Mouse (Mus musculus): Measurements from ENCODE around the gene Fam83d.
"Not testable (repeated sequence)": the region's sequence is repeated elsewhere in the genome, so short reads cannot be mapped to it uniquely, and the experiment has no call there.

Gene Fam83d

DNA sequence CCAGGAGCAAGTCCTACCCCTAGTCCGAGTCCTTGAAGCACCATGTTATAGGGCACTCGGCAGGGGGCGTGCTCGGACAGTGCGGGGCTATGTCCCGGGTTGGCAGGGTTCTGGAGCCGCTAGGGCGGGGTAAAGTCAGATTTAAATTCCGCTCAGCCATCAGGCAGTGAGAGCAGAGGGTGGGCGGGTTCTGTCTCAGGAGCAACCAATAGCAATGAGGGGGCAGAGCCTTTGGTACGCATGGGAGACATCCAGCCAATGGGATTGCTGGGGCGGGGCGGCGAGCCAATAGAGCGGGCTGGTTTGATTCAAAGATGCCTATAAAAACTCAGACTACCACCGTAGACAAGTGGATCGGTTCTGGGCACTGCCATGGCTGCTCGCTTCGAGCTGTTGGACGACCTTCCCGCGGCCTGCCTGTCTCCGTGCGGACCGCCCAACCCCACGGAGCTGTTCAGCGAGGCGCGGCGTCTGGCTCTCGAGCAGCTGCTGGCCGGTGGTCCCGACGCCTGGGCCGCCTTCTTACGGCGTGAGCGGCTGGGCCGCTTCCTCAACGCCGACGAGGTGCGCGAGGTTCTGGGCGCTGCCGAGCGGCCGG is at the start of gene Fam83d:
Gene Fam83d (plus strand): TSS at position 352 of the 598 bp plus-strand sequence.
- DNase-seq (ENCODE audit: low read depth in 1 of 2, low spot score in 2 of 2) = peak; percentile 88 to 90

DNA sequence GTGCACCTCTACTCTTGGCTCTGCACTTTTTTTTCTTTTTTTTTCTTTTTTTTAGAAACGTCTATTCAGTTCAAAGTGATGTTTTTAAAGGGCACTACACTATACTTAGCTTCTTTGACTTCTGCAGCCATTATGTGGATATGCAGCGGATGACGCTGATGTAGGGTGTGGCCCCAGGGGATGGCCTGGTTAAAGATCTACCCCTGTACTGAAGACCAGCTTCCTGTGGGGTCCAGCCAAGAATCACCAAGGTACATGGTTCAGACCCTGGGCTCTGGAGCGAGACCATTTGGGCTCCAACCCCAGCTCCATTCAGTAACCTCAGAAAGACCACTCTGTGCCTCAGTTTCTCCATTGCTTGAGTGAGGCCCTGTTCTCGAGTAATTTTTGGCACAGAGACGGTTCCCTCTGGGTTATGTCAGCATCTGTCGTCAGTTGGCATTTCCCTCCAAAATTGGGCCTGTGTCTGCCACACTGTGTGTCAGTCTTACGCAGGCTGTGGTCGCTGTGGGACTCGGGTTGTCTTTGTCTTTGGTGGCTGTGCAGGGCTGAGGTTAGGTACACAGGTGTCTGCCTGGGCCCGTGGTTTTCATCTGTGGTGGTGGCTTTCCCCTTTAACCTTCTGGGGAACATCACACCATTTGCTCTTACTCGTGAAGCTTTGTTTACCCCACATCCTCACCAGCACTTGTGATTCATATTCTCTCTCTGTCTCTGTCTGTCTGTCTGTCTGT is 48.9 kb upstream of the Fam83d start:
- peak in 1 of 2 experiments; percentile 19 for DNase-seq (ENCODE audit: low read depth in 1 of 2, low spot score in 2 of 2)

DNA sequence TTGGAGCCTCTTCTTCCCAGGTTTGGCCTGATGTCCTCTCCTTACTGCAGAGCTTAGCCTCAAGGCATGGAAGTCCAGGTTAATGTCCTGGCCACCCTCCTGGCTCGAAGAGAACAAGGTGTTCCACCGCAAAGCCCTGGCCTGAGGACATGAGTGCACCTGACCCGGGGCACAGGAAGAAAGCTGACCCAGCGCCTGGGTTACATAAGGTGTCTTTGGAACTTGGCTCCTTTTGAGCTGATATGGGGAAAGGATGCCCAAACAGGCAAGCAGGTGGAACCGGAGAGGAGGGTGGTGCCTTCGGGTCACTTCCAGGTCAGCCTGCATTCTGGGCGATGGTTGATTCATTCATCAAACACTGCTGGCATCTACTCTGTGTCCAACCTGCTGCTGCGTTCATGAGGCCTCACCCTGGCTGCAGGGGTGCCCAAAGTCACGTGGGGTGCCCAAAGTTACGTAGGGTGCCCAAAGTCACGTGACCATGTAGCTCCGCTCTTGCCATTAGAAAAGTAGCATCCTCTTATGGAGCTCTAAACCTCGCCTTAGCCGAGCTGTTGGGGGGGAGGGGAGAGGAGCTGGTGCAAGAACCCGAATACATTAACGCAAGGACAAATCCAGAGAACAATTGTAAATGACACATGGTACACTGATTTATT is 47.0 kb upstream of the Fam83d start:
- no peak for DNase-seq (ENCODE audit: low read depth in 1 of 2, low spot score in 2 of 2)

DNA sequence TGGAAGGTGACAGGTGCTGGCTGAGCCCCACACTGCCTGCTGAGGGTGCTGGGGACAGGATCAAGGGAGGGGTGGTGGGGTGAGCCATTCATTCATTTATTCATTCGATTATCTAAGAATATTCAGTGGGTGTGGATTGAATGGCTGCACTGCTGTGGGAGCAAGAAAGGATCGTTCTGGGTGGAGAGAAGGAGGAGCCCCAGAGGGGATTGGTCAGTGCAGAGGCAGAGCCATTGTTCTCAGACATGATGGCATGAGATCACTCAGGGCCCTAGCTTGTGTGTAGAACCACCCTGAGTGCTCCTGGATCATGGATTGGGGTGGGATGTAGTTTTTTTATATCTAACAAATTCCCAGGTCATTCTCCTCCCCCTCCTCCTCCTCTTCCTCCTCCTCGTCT is 46.4 kb upstream of the Fam83d start:
- DNase-seq (ENCODE audit: low read depth in 1 of 2, low spot score in 2 of 2) = no peak

DNA sequence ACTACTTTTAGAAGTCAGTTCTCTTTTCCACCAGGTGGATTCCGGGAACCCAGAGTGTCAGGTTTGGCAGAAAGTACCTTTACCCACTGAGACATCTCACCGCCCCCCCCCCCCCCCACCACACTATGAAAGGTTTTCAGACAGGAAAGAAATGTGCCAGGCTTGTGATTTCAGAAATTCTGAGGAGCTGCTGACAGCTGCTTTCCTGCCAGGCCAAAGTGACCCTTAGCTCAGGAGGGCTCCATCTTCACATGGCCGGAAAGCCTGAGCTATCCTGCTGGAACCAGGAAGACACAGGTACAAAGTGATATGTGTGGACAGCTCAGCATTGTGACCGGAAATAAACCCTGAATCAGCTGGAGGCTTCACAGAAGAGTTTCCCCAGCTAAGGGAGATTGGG is 45.8 kb upstream of the Fam83d start:
- no peak for DNase-seq (ENCODE audit: low read depth in 1 of 2, low spot score in 2 of 2)

DNA sequence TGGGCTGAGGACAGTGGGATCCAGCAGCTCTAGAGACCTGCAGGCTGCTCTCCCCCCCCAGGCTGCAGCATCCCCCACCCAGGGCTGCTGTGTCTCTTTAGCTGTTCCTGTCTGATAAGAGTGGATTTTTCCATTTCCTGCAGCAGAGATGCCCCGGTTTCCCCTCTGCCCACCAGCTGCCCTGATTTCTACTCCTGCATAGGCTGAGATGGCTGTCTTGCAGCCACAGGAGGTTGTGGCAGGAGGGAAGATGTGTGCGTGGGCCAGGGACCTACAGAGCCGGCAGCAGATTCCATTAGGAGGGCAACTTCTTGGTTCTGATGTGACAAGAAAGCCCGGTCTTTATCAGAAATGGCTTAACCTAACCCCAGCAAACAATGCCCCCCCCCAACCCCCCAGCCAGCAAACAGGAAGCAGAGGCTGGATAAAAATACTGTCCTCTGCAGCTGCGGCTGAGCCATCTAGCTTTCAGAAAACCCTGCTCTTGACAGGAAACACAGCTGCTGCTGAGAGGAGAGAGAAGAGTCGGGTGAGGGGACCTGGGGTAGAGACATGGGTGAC is 44.8 kb upstream of the Fam83d start:
- no peak for DNase-seq (ENCODE audit: low read depth in 1 of 2, low spot score in 2 of 2)

DNA sequence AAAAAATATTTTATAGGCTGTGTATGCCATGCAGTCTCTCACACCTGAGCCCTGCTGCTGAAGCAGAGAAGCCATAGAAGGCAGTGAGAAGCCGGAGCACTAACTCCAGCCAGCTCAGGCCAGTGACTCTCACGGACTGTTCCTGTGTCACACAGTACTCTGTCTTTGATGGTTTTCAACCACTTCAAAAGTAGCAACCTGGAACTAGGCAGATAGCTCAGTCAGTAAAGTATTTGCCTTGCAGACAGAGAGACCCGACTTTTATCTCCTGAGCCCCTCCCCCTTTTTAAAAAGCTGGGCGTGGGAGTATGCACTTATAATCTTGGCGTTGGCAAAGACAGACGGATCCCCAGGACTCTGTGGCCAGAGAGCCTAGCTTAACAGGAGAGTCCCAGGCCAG is 44.1 kb upstream of the Fam83d start:
- no peak for DNase-seq (ENCODE audit: low read depth in 1 of 2, low spot score in 2 of 2)

DNA sequence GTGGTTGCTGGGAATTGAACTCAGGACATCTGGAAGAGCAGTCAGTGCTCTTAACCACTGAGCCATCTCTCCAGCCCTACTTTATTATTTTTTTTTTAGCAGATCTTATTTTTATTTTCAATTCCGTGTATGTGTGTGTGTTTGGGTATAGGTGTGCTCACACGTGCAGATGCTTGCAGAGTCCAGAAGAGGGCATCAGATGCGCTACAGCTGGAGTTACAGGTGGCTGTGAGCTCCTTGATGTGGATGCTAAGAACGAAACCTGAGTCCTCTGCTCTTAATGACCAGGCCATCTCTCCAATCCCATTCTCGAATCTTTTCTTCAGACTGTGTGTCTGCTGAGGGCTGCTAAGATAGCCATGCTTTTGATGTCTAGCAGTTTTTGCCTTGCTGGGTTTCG is 41.6 kb upstream of the Fam83d start:
- no peak for DNase-seq (ENCODE audit: low read depth in 1 of 2, low spot score in 2 of 2)

DNA sequence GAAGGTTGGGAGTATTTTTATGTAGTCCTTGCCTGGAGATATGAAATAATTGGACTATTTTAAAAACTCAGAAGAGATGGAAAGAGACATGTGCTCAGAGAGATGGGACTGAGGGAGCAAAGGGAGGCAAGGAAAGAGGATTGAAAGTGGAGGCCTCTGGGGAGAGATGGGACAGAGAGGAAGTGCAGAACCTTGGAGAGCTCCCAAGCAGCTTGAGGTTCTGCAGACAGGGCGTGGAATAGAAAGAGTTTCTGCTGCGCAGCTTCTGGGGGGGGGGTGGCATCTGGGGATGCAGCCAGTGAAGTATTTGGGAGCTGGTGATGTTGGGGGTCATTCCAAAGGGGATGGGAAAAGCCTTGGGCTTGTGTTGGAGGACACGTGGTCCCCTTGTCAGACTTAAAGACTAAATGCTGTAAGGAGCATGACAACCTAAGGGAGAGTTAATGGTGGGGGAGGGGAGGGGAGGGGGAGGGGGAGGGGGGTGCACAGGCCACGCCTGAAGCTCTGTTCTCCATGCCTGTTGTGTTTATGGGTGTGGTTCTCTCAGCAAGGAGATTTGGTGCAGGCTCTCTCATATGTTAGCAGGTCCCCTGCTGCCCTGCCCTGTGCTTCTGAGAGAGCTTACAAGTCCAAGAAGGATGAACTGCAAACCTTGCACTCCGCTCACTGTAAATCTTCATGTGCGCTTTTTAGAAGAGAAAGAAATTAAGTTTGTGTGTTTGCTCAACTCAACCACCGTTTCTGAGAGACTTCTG is 39.7 kb upstream of the Fam83d start:
- DNase-seq (ENCODE audit: low read depth in 1 of 2, low spot score in 2 of 2) = no peak

DNA sequence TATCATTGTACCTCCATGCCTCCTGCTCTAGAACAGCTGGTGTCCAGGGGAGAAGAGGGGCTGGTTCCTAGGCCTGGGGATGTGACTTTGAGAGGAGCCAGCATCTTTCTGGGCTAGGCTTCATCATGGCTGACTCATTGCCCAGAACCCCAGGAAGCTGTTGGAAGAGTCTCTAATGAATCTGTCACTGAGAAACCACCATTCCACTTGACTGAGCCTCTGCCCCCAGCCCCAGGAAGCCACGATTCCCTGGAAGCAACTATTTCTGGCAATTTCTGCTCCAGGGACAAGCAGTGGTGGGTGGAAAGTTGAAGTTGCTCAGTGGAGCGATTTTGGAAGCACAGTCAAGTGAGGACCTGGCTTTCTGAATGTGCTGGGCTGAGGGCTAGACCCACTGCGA is 37.0 kb upstream of the Fam83d start:
- DNase-seq (ENCODE audit: low read depth in 1 of 2, low spot score in 2 of 2) = no peak

DNA sequence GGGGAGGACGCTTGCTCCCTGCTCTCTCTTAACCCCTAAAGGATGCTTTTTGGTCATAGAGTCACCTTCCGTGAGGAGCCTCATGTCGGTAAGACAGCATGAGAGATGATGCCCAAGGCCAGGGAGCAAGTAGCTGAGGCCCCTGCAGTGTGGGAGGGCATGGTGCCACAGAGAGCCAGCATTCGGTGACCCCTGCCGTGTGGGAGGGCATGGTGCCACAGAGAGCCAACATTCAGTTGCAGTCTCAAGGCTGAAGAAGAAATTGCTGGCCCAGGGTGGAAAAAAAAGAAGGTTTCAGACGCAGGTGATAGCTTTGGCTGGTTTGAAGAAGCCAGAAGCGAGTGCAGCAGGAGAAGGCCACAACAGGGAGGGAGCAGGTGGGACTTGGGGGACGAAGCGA is 35.4 kb upstream of the Fam83d start:
- DNase-seq (ENCODE audit: low read depth in 1 of 2, low spot score in 2 of 2) = no peak

DNA sequence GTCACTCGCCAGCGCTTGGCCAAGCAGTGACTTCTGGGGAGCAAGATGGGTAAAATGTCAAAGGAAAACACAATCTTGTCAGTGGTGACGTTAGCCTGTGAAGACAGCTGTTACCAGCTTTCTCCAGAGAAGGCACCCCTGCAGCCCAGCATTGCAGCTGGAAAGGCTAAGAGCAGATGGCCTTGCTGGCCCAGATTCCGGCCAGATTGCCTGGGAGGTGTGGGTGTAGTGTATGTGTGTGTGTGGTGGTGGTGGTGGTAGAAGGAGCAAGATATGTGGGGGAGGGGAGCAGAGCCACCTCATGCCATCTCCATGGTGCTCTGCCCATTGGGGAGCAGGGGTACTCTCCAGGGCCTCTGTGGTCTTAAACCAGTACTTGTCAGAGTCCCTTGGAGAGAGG is 34.8 kb upstream of the Fam83d start:
- no peak for DNase-seq (ENCODE audit: low read depth in 1 of 2, low spot score in 2 of 2)

DNA sequence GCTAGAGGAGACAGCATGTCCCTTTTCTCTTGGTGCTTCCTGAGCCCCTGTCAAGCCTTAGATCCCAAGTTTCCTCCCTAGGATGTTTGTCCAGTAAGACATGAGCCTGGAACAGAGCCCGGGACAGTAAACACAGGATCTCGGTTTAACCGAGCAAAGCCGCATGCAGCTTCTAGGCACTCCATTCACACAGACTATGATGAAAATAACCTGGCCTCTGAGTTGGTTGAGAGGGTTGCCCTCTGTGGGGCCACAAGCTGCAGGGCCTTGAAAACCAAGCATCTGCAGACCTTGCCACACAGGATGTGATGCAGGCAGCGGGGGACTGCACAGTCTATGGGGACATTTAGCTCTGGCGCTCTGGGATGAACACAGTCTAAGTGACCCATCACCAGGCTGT is 34.0 kb upstream of the Fam83d start:
- DNase-seq (ENCODE audit: low read depth in 1 of 2, low spot score in 2 of 2) = no peak

DNA sequence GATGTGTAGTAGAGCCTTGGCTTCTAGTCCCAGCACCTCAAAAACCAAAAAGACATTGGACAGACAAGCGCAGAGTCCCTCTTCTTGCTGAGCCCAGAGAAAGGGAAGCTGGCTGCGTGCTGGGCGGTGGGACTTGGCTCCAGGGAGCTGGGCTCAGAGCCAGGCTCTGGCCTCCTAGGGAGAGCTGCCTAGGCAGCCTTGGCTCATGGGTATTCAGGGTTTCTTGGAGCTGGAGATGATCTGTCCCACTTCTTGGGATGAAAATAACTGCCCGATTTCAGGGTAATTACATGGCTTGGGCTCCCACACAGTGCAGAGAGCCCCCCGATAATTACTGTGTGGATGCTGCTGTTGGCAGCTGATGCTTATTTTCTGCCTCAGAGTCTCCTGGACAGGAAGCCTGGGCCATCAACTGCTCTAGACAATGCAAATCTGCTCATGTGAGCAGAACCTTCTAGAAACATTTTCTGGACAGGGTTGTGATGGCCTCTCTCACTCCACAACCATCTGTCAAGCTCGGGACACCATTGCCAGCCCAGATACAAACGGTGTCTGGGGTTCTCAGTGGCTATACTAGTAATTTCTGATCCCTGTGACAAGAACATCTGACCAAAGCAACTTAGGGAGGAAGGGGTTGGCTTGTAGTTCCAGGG is 33.3 kb upstream of the Fam83d start:
- DNase-seq (ENCODE audit: low read depth in 1 of 2, low spot score in 2 of 2) = no peak

DNA sequence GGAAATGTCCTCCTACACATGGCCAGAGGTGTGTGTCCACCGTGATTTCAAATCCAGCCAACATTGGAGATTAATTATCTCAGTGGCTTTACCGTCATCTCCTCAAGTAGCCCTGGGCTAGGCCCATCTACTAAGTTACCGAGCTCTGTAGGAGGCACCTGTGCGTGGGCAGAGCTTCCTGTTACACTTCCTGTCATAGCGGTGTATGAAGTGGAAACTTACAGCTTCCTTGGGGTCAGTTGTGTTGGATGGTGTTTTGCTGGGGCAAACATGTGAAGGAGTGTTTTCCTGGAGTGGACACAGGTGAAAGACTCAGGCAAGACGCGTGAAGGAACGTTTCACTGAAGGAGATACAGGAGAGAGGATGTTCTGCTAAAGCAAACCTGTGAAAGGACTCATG is 32.6 kb upstream of the Fam83d start:
- no peak for DNase-seq (ENCODE audit: low read depth in 1 of 2, low spot score in 2 of 2)

DNA sequence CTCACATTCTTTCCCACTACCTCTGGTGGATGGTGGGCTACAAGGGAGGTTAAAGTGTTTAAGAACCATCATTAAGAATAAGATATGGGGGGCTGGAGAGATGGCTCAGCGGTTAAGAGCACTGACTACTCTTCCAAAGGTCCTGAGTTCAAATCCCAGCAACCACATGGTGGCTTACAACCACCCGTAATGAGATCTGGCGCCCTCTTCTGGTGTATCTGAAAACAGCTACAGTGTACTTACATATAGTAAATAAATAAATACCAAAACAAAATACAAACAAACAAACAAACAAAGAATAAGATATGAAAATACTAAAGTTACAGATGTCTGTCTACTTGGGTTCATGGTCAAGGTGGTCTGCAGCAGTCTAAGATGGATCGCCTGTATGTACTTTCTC is 31.6 kb upstream of the Fam83d start:
- DNase-seq (ENCODE audit: low read depth in 1 of 2, low spot score in 2 of 2) = not testable (repeated sequence)

DNA sequence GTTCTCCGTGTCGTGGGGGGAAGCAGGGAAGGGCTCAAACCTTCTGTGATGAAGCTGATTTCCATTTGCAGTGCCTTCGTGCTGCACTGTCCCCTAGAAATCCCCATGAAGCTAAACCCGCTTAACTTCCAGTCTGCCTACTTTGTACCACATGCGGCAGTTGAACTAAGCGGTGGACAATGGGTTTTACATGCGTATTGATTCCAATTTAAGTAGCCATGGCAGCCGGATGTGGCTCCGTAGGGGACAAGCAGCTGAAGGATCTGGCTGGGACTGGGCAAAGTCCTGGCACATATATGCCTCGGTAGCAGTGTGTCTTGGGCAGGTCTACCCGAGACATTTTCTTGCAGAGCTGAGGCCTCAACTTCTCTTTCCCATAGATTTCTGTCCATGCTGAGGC is 29.3 kb upstream of the Fam83d start:
- no peak for DNase-seq (ENCODE audit: low read depth in 1 of 2, low spot score in 2 of 2)

DNA sequence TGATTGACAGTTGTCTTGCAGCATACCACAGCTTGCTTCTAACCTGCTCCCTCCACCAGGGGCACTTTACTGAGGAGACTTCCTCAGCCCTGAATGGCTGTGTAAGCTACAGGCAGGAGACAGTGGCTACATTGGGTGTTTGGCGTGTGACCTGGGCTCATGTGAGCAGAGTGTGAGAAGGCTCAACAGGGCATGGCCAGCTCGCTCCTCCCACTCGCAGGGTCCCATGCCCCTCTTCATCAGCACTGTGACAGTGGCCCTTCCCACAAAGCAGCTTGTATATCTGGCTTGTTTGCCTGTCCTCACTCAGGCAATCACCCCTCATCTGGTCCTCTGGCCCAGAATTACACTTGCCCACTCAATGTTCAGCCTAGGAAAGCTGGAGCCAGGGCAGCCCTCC is 28.8 kb upstream of the Fam83d start:
- DNase-seq (ENCODE audit: low read depth in 1 of 2, low spot score in 2 of 2) = no peak

DNA sequence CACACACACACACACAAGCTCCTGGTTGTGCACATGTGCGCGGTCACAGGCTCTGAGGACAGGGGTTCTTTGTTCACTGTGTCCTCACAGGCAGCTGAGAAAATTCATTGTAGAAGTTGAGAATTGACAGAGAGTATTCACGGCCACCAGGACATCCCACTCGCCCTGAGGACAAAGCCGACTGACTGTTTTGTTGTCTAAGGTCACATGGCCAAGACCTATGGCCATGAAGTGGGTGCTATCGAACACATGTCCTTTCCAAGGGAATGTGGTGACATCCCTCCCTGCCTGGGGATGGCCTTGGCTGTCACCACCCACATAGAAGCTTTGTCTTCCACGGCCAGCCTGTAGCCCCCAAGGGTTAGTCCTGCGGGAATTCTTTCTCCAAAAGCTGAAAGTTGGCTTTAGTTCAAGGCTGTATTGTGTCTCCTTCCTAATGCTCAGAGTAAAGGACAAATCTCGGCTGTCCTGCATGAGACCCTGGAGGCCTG is 26.8 kb upstream of the Fam83d start:
- DNase-seq (ENCODE audit: low read depth in 1 of 2, low spot score in 2 of 2) = no peak

DNA sequence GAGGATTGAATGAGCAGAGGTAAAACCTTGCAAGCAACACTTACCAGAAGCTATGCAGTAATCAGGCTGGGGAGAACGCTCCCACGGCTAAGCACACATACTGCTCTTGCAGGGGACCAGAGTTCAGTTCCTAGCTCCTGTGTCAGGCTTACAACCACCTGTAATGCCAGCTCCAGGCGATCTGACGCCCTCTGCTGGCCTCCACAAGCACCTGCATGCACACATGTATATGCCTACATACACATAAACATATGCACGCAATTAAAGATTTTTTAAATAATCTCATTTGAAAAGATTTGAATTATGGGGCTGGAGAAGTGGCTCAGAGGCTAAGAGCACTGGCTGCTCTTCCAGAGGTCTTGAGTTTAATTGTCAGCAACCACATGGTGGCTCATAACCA is 25.5 kb upstream of the Fam83d start:
- no peak for DNase-seq (ENCODE audit: low read depth in 1 of 2, low spot score in 2 of 2)

All from monocyte, adult 2 months (primary cell).